Mouse (Mus musculus) midbrain, embryonic 15.5 days (tissue): ENCODE data around the gene Minpp1. TPM values are rescaled to one million over a fixed set of nuclear protein-coding genes. Genes with fewer than 3 reads are reported as not detected.

Experiments
- ATAC-seq: fragments of 200-750 bp; cut with Nextera tagmentation; replicated peaks from 2 replicates; pipeline ENCODE4 v1.8.0; 2017; ENCODE audit warnings: moderate TSS enrichment
- H3K27ac ChIP-seq: fragments of 300-500 bp; sonication (generic); 2 replicates; pipeline ENCODE4 v1.5.1; 2015; ENCODE audit warnings: mild to moderate bottlenecking, inconsistent platforms
- H3K27me3 ChIP-seq: fragments of 300-500 bp; sonication (generic); replicated peaks from 2 replicates; pipeline ENCODE4 v1.6.1; 2015; ENCODE audit warnings: inconsistent platforms
- H3K36me3 ChIP-seq: fragments of 300-500 bp; sonication (generic); replicated peaks from 2 replicates; pipeline ENCODE4 v1.6.1; 2015; ENCODE audit warnings: inconsistent platforms
- H3K4me1 ChIP-seq: fragments of 300-500 bp; sonication (generic); 2 replicates; pipeline ENCODE4 v1.6.1; 2015; ENCODE audit warnings: inconsistent platforms
- H3K4me2 ChIP-seq: fragments of 300-500 bp; sonication (generic); 2 replicates; pipeline ENCODE4 v1.6.1; 2015; ENCODE audit warnings: inconsistent platforms, mild to moderate bottlenecking, moderate library complexity
- H3K4me3 ChIP-seq: fragments of 300-500 bp; sonication (generic); 2 replicates; pipeline ENCODE4 v1.5.1; 2015; ENCODE audit warnings: mild to moderate bottlenecking, inconsistent platforms
- H3K9ac ChIP-seq: fragments of 300-500 bp; sonication (generic); 2 replicates; pipeline ENCODE4 v1.6.1; 2015; ENCODE audit warnings: mild to moderate bottlenecking, inconsistent platforms
- H3K9me3 ChIP-seq: fragments of 300-500 bp; sonication (generic); 2 replicates; pipeline ENCODE4 v1.6.1; 2016; ENCODE audit warnings: inconsistent platforms
- WGBS: fragments of 180-500 bp; shearing (Covaris S2); methylation state at CpG from one replicate; pipeline ENCODE4 v1.1.7; 2015; ENCODE audit warnings: mixed read lengths; 5-methylcytosine and 5-hydroxymethylcytosine counted together
- polyA plus RNA-seq: library from polyadenylated mRNA; unstranded; fragments of >200 nt; fragmentation: Nextera tagmentation; extraction: Ambion mirVana; gene quantifications from 2 replicates; pipeline ENCODE4 v1.2.1, GENCODE M21; 2015

The Minpp1 gene
- polyA plus RNA-seq, 1 experiment from 2014 or later = 63.0 TPM

DNA sequence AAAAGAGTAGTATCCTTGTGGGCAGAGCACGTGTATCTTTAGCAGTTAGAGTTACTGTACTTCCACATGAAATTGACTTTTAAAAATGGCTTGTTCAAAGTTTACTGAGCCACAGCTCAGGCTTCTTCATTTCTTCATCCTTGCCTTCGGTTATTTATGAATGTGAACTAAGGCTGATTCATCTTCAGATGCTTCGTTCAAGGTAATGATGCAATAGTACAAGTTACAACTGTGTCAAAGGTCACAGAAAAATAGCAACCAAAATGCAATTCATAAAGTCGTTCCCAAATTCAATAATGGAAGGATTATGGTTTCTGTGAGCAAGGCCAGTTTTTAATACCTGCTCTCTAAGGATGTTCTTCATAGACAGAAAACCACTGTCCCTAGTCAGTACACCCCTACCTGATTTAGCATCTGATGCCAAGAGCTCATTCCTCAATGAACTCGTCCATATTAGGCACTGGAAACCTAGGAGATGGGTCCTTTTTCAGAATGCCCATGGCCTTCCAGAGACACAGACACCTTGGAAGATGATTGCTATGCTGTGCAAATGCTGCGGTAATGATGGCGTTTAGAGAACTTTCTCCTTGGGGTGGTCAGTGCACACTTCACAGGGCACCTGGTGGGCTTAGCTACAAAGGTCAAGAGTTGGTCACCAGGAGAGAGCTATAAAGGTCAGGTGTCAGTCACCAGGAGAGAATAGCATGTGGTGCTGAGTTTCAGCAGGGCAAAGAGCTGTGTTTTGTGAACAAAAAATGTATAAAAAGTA lies 47.4 kb downstream of the Minpp1 start:
- H3K9me3 ChIP-seq = no peaks in the 10 kb centered on the region
- no peak for ATAC-seq
- no peak overlapping the region for H3K4me3 ChIP-seq
- no peaks in the 10 kb centered on the region for H3K27me3 ChIP-seq
- 88% methylated on average over 7 of the region's 7 CpGs for WGBS
- no peaks in the 10 kb centered on the region for H3K36me3 ChIP-seq
- H3K27ac ChIP-seq = no peak overlapping the region
- H3K4me1 ChIP-seq = no peaks in the 10 kb centered on the region
- H3K4me2 ChIP-seq = no peak overlapping the region
- no peak overlapping the region for H3K9ac ChIP-seq

DNA sequence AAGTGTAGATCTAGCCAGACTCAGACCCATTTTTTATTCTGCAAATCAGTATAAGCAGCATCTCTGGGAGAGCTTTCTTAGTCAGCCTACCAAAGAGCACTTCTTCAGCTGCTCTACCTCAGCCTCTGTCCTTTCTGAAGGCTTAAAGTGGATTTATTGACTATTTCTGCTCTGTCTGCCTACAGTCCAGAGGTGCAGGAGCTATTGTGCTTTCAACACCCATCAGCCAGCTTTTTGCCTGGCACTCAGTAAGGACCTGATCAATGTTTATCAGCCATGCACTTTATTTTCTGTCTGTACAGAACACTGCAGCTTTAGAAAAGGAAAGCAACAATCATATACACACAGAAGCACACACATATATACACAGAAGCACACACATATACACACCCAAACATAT lies 49.3 kb downstream of the Minpp1 start:
- Histone ChIP-seq H3K9ac (no peak overlapping the region), H3K4me1 (no peaks in the 10 kb centered on the region), H3K27ac (no peak overlapping the region), H3K27me3 (no peaks in the 10 kb centered on the region), H3K4me3 (no peak overlapping the region), H3K4me2 (no peak overlapping the region), H3K36me3 (no peaks in the 10 kb centered on the region), H3K9me3 (no peaks in the 10 kb centered on the region)
- no peak for ATAC-seq

DNA sequence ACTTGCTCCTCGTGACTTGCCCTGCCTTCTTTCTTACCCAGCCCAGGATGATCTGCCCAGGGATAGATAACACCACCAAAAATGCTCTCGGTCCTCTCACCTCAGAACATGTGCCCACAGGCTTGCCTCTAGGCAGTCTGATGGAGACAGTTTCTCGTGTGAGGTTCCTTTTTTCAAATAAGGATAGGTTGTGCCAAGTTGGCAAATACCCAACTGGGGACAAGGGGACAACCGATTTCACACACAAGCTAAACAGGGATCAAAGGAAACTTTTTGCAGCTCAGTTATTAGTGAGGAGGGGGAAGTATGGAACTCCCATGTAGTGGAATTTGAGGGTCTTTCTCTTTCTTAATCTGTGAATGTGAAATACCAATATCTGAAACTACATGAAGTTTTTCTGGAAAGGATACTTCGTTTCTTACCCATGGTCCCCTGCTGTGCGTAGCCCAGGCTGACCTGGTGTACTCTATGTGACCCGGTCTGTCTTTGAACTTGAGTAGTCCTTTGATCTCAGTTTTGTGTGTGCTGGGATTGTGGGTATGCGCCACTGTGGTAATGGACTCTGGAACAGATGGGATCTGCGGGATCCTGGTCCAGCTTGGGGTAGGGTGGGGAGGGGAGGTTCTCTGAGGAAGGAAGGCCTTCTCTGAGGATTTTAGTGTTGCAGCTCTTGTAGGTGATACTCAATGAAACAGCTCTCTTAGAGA lies 57.4 kb downstream of the Minpp1 start:
- Histone ChIP-seq H3K4me1 (no peaks in the 10 kb centered on the region), H3K27ac (no peak overlapping the region), H3K9me3 (no peaks in the 10 kb centered on the region), H3K9ac (no peak overlapping the region), H3K4me2 (no peak overlapping the region), H3K27me3 (no peaks in the 10 kb centered on the region), H3K36me3 (no peaks in the 10 kb centered on the region), H3K4me3 (no peak overlapping the region)
- WGBS = 84% methylated on average over 9 of the region's 9 CpGs
- no peak for ATAC-seq

DNA sequence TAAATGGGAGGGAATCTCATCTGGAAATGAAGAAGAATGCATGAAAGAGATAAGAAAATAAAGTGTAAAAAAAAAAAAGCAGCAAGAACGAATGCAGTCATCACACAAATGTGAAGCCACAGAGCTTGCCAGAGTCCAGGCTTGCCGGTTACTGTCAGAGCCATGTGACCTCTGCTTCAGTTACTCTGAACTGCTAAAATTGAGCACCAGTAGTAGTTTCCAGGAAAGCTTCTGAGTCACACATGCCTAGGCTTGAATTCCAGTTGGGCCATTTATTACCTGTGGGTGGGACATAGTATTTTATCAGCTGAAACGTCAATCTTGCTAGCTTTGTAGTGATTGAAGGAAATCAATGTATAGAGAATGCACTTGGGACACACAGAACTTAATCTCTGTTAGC lies 61.8 kb downstream of the Minpp1 start:
- WGBS = 88% methylated on average over 3 of the region's 3 CpGs

GRCm38 (mm10) chr19:32548202-32548601 lies 62.6 kb downstream of the Minpp1 start:
- H3K9ac ChIP-seq = no peak overlapping the region
- no peaks in the 10 kb centered on the region for H3K27me3 ChIP-seq
- no peaks in the 10 kb centered on the region for H3K4me1 ChIP-seq
- no peak overlapping the region for H3K27ac ChIP-seq
- H3K9me3 ChIP-seq = no peaks in the 10 kb centered on the region
- no peak overlapping the region for H3K4me2 ChIP-seq
- H3K4me3 ChIP-seq = no peak overlapping the region
- no peaks in the 10 kb centered on the region for H3K36me3 ChIP-seq
- ATAC-seq = no peak
- 89% methylated on average over 15 of the region's 15 CpGs for WGBS

More for the DNA sequence above, 61.8 kb downstream of the Minpp1 start:
- Histone ChIP-seq H3K27ac (no peak overlapping the region), H3K4me3 (no peak overlapping the region), H3K4me1 (no peaks in the 10 kb centered on the region), H3K27me3 (no peaks in the 10 kb centered on the region), H3K4me2 (no peak overlapping the region), H3K9me3 (no peaks in the 10 kb centered on the region), H3K36me3 (no peaks in the 10 kb centered on the region), H3K9ac (no peak overlapping the region)
- no peak for ATAC-seq

DNA sequence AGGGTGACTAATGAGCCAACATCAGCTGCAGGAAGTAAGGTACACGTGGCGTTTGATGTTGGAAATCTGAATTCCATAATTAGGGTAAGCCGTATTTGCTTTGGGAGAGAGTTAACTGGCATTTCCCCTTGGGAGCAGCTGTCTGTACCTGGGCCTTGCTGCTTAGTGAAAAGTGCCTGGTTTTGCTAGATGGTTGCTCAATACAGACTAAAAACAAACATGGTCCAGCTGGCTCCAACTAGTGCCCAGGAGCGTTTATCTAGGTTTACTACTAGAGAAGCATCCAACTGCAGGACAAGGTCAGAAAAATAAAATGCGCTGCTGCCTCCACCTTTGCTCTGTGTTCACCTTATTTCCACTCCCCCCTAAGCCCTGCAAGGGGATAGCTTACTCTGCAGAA lies 64.9 kb downstream of the Minpp1 start:
- Histone ChIP-seq H3K4me2 (no peak overlapping the region), H3K36me3 (no peaks in the 10 kb centered on the region), H3K27me3 (no peaks in the 10 kb centered on the region), H3K4me1 (no peaks in the 10 kb centered on the region), H3K27ac (no peak overlapping the region), H3K9me3 (no peaks in the 10 kb centered on the region), H3K4me3 (no peak overlapping the region), H3K9ac (no peak overlapping the region)
- no peak for ATAC-seq
- 70% methylated on average over 5 of the region's 5 CpGs for WGBS

DNA sequence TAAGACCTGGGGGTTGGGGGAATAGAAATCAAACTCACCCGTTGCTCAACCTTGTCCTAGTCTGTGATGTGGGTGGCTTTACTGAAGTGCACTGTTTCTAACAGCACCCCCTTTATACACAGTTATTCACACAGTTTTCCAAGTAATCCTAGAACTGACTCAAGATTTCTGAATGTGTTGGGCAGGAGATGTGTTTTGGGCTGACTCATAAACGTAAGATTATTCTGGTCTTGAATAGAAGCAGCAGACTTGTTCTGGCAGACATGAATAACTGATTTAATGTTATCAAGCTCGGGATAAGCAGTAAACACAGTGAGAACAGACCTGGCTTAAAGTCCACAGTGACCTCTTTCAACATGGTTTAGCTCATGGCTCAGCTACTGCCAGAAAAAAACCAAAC lies 65.9 kb downstream of the Minpp1 start:
- Histone ChIP-seq H3K4me1 (no peaks in the 10 kb centered on the region), H3K4me3 (no peak overlapping the region), H3K27me3 (no peaks in the 10 kb centered on the region), H3K9me3 (no peaks in the 10 kb centered on the region), H3K9ac (no peak overlapping the region), H3K36me3 (no peaks in the 10 kb centered on the region), H3K27ac (no peak overlapping the region), H3K4me2 (no peak overlapping the region)
- 70% methylated on average over 3 of the region's 3 CpGs for WGBS
- ATAC-seq = no peak

- 78% methylated on average over 1 of the region's 1 CpGs for WGBS
- no peak for ATAC-seq
These were observed 66.5 kb downstream of the Minpp1 start for GRCm38 (mm10) chr19:32552106-32552505.

GRCm38 (mm10) chr19:32553310-32553709 lies 67.7 kb downstream of the Minpp1 start:
- Histone ChIP-seq H3K36me3 (no peaks in the 10 kb centered on the region), H3K27me3 (no peaks in the 10 kb centered on the region), H3K9me3 (no peaks in the 10 kb centered on the region), H3K4me1 (no peaks in the 10 kb centered on the region), H3K4me2 (no peak overlapping the region), H3K4me3 (no peak overlapping the region), H3K27ac (no peak overlapping the region), H3K9ac (no peak overlapping the region)
- WGBS = 73% methylated on average over 3 of the region's 3 CpGs
- ATAC-seq = no peak

More at GRCm38 (mm10) chr19:32552106-32552505, 66.5 kb downstream of the Minpp1 start:
- H3K36me3 ChIP-seq = no peaks in the 10 kb centered on the region
- H3K27ac ChIP-seq = no peak overlapping the region
- H3K9me3 ChIP-seq = no peaks in the 10 kb centered on the region
- H3K4me2 ChIP-seq = no peak overlapping the region
- H3K9ac ChIP-seq = no peak overlapping the region
- H3K4me3 ChIP-seq = no peak overlapping the region
- no peaks in the 10 kb centered on the region for H3K27me3 ChIP-seq
- no peaks in the 10 kb centered on the region for H3K4me1 ChIP-seq

DNA sequence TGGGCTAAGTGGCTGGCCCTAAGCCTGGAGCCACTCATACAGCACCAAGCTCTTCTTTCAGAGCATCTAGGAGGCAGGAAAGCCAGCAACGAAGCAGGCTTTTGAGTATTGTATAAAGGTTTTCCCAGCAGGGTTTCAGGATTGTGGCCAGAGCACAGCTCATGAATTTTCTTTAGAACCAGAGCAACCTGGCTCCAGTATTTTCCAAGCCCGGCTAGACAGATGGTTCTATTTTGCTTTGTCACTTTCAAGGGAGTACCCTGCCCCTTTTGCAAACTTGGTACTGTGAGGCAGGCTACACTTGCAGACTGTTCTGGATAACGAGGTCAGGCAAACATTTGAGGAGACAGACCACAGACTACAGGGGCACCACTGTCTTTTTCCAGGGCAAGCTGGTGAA lies 69.7 kb downstream of the Minpp1 start:
- Histone ChIP-seq H3K36me3 (no peaks in the 10 kb centered on the region), H3K27me3 (no peaks in the 10 kb centered on the region), H3K9me3 (no peaks in the 10 kb centered on the region), H3K4me3 (no peak overlapping the region), H3K4me2 (no peak overlapping the region), H3K4me1 (no peaks in the 10 kb centered on the region), H3K9ac (no peak overlapping the region), H3K27ac (no peak overlapping the region)
- 17% methylated on average over 3 of the region's 3 CpGs for WGBS
- ATAC-seq = 0 out of 2 replicates have a peak, but pooled peaks have one; percentile 58
